ENCODE assay signal across 8 mouse cellular contexts in genomic region chr11:108909396-108910195, GRCm38 (mm10). TPM values are rescaled to one million over a fixed set of nuclear protein-coding genes. Genes with fewer than 3 reads are reported as not detected.
DNase-seq lines count a peak whose midpoint lies in the region; ATAC-seq and TF ChIP-seq lines count a peak whose summit lies in the region.

No protein-coding gene starts in this region.

- H3K4me2 ChIP-seq in kidney, embryonic 14.5 days (replicated peaks; ENCODE audit: low read depth, low read length), result peak overlapping the region; percentile 50
- H3K4me2 ChIP-seq in midbrain, postnatal 0 days (ENCODE audit: low read depth, low read length, poor library complexity, severe bottlenecking), result no peak overlapping the region

- H3K36me3 ChIP-seq in kidney, embryonic 14.5 days (ENCODE audit: control insufficient read depth, insufficient read depth, low read length), result no peaks in the 10 kb centered on the region
- no peaks in the 10 kb centered on the region for H3K36me3 ChIP-seq in midbrain, postnatal 0 days (ENCODE audit: insufficient read depth, low read length)

- peak overlapping the region; percentile 14; the same call in 1 of the 2 replicates for H3K4me3 ChIP-seq in kidney, embryonic 14.5 days (ENCODE audit: low read length)
- no peak overlapping the region for H3K4me3 ChIP-seq in midbrain, postnatal 0 days (ENCODE audit: low read depth, low read length)

- H3K27ac ChIP-seq in kidney, embryonic 14.5 days (ENCODE audit: low read depth, low read length), result no peak overlapping the region
- H3K27ac ChIP-seq in midbrain, postnatal 0 days (ENCODE audit: low read depth, low read length), result no peak overlapping the region

- 0 out of 2 replicates have a peak overlapping the region, but pooled peaks have one; percentile 34 for H3K9ac ChIP-seq in kidney, embryonic 14.5 days (ENCODE audit: low read depth, low read length)
- no peak overlapping the region for H3K9ac ChIP-seq in midbrain, postnatal 0 days (replicated peaks; ENCODE audit: low read length, poor library complexity, severe bottlenecking)

- H3K4me1 ChIP-seq in kidney, embryonic 14.5 days (ENCODE audit: control insufficient read depth, insufficient read depth, low read length), result peaks cover 14% of the 10 kb centered on the region
- no peaks in the 10 kb centered on the region for H3K4me1 ChIP-seq in midbrain, postnatal 0 days (ENCODE audit: insufficient read depth, low read length)

- 0 out of 2 replicates have a peak, but pooled peaks have one; percentile 6 for TF ChIP-seq CTCF in midbrain, postnatal 0 days (IDR thresholded peaks at IDR 0.05)

- WGBS in kidney, embryonic 14.5 days, result 6% methylated on average over 21 of the region's 24 CpGs
- WGBS in midbrain, postnatal 0 days, result 22% methylated on average over 23 of the region's 24 CpGs

- ATAC-seq in kidney, embryonic 14.5 days (ENCODE audit: low FRiP score, low TSS enrichment), result peak; percentile 21
- ATAC-seq in midbrain, postnatal 0 days (ENCODE audit: low FRiP score), result no peak
- no peak for ATAC-seq in erythroid progenitor cell, adult 5-6 weeks (replicated peaks; ENCODE audit: low FRiP score, poor library complexity, severe bottlenecking)

- intact Hi-C loops in left cerebral cortex, postnatal 4 days (cut with DNase I), result no loop called here

- peaks cover 3% of the 10 kb centered on the region; the same call in 1 of the 2 replicates for H3K27me3 ChIP-seq in kidney, embryonic 14.5 days (ENCODE audit: control insufficient read depth, insufficient read depth, low read length)
- H3K27me3 ChIP-seq in midbrain, postnatal 0 days (ENCODE audit: insufficient read depth, low read length), result peaks cover 6% of the 10 kb centered on the region

- H3K9me3 ChIP-seq in kidney, embryonic 14.5 days (ENCODE audit: control insufficient read depth, low read length), result no peaks in the 10 kb centered on the region
- no peaks in the 10 kb centered on the region for H3K9me3 ChIP-seq in midbrain, postnatal 0 days (ENCODE audit: low read length)

- no peak for DNase-seq in kidney, postnatal 36 days
- peak; percentile 47 for DNase-seq in embryo, embryonic 9.5 days (ENCODE audit: extremely low spot score)
- peak; percentile 58 for DNase-seq in induced T-regulatory cell, adult 2 months (ENCODE audit: low read depth)
- DNase-seq in midbrain, postnatal 0 days (ENCODE audit: low spot score), result no peak
- no peak for DNase-seq in left cerebral cortex, postnatal 4 days
- DNase-seq in B cell, adult 2 months, result no peak

RNA-seq across cellular contexts. Expression of gene Axin2, which starts 10.6 kb away (rescaled TPM):
- polyA plus RNA-seq in kidney, embryonic 14.5 days (2014; fragmentation: Nextera tagmentation; extraction: Ambion mirVana), result 8.0 and 11.5 TPM in 2 replicates
- total RNA-seq in midbrain, postnatal 0 days (2014; rRNA removed), result 38.0 and 55.2 TPM in 2 replicates
- 7.5 and 9.7 TPM in 2 replicates for polyA plus RNA-seq in midbrain, postnatal 0 days (2015; fragmentation: Nextera tagmentation; extraction: Ambion mirVana)
- 10 to 100 TPM; 31.1 to 35.9 TPM for total RNA-seq in left cerebral cortex, postnatal 4 days (2021)
- total RNA-seq in erythroid progenitor cell, adult 5-6 weeks (2015; ENCODE audit: low replicate concordance), result 0.72 and 2.9 TPM in 2 replicates
- 0.77 TPM in 1 of 2 replicates, not detected in the other for total RNA-seq in erythroid progenitor cell, adult 5-6 weeks (2017; ENCODE audit: low replicate concordance)

Comparison
In these comparisons a context has a peak if more than half of its experiments do, and no peak if none do; other contexts are left out.
1. DNase-seq: peak in embryo, embryonic 9.5 days (single experiment) and induced T-regulatory cell, adult 2 months (single experiment); none in kidney, postnatal 36 days (0 of 2), midbrain, postnatal 0 days (single experiment), left cerebral cortex, postnatal 4 days (single experiment) and B cell, adult 2 months (0 of 2).